Mouse (Mus musculus): ENCODE data around the gene Mei1.

Mei1 gene

GRCm38 (mm10) chr15:82158243-82159035, 88.6 kb downstream of the Mei1 start:
- no peak for TF ChIP-seq GATA4 (IDR thresholded peaks at IDR 0.05; ENCODE audit: insufficient replicate concordance, low read length)

DNA sequence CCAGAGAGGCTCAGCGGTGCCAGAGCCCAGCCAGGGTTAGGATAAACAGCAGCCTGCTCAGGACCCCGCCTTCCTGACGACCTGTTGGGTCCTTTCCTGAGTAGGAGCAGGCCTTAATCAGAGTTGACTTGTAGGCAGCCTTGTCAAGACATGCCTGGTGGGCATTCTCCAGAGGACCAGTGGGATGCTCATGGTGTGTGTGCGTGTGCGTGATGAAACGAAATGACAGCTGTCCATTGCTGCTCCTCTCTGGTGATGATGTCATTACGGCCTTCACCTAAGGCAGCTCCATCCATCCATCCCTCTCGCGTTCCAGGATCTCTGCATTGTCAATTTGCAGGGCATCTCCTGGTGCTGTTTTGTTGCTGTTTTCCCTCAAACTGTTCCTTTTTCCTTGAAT, 89.7 kb downstream of the Mei1 start:
- TF ChIP-seq GATA4 (IDR thresholded peaks at IDR 0.05; ENCODE audit: insufficient replicate concordance, low read length) = no peak

DNA sequence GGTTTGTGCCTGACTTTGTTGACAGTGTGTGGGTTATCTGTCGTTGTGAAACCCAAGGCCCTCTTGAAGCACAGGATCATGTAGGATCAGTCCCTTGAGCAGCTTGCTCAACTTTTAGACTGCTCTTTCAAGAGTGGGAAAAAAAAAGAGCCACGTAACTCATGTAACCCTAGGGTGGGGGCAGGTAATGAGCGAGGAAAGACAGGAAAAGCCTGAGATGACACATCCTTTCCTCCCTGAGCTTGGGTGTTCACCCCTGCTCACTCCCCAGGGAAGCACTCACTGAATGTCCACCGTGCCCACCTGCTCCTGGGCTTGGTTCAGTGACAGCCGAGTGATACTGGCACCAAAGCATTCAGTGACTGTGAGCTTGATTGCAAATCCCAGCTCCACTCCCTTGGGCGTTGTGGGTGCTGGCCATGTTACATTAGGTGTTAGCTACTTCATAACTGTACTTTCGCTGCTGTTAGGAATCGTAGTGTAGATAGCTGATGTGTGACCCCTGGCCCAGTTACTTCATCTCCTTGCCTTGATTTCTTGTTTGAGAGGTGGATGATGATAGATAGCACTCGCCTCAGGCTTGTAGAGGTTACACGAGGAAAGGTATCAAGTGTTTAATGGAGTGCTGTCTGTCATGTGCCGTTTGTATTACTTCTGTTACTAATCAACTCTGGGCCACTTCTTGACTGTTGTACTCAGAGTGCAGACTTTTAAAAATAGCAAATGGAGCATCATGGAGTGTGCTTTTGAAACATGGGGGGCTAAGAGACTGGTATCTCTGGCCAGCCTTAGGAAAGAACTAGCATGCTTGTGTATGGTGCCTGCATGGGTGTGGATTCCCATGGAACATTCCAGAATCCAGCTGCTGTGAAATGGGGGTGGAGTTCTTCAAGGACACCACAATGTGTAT, 91.2 kb downstream of the Mei1 start:
- no peak for TF ChIP-seq GATA4 (IDR thresholded peaks at IDR 0.05; ENCODE audit: insufficient replicate concordance, low read length)

DNA sequence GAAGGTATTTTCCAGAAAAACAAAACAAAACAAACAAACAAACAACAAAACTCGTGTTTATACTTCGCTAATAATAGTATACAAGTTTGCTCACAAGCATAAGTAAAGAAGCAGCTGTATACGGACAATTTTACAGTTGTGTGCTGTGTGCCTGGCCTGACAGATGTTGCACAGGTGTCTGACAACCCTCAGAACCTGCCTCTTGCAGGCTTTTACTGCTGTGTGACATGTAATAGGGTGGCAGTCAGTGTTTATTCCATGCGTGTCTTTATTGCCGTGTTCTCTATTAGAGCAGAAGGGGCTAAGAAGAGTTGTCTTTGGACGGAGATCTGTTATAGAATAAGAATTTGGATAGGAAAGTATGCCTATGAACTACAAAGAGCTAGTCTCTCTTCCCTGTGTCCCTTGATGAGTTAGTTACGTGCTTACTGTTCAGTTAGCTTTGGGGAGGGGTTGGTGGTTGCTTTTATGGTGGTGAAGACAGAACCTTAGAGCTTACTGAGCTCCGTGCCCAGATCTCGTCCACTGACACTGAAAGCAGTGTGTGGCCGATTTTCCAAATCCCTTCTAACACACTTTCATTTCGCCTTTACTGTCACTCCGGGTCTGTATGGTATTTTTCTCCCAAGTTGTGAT, 92.3 kb downstream of the Mei1 start:
- TF ChIP-seq GATA4 (IDR thresholded peaks at IDR 0.05; ENCODE audit: insufficient replicate concordance, low read length) = no peak

GRCm38 (mm10) chr15:82163356-82164060, 93.7 kb downstream of the Mei1 start:
- TF ChIP-seq GATA4 (IDR thresholded peaks at IDR 0.05; ENCODE audit: insufficient replicate concordance, low read length) = no peak

DNA sequence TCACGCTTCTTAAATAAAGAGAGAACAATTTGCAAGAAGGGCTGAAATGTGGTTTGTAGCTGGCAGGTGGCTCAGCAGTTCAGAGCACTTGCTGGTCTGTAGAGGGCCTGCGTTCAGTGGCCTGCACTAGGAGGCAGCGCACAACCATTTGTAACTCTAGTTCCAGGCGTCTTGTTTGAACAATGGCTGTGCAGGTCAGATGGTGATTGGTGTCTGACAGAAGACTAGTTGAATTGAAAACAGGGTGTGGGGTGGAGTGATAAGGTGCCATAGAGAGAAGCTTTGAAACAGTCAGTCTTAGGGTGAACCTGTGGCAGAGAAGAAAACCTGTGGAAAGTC, 94.2 kb downstream of the Mei1 start:
- no peak for TF ChIP-seq GATA4 (IDR thresholded peaks at IDR 0.05; ENCODE audit: insufficient replicate concordance, low read length)

GRCm38 (mm10) chr15:82164496-82164895, 94.7 kb downstream of the Mei1 start:
- no peak for TF ChIP-seq GATA4 (IDR thresholded peaks at IDR 0.05; ENCODE audit: insufficient replicate concordance, low read length)

DNA sequence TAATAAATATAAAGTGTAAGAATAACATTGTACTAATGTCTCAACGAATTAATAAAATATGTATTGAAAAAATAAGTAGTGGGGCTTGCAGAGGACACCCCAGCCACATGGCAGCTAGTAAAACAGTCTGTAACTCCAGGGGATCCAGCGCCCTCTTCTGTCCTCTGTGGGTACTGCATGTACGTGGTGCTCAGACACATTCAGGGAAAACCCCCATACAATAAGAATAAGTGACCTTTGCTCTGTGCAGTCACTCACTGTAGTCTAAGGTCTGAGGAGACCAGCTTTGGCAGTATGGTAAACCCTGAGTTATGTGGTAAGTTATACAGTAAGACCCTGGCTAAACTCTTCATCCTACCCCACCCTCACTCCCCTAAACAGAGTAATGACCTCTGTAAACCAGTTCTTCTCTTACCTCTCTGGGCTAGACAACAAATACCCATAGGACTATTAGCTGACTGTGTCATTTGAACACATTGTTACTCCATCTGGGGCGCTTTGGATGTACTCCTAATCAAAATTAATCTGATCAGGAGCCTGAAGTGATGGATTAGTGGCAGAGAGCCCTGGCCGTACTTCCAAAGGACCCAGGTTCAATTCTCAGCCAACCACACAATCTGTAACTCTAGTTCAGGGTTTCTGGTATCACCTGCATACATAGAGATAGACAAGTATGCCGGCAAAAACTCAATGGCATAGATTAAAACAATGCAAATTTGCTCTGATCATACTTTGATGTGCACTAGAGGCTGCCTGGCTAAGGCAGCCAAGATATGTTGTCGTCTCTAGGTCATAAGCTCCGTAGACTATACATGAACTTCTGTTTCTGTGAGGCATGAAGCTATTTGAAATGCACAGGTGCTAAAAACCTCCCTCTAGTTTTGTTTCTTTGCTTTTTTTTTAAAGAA, 95.8 kb downstream of the Mei1 start:
- no peak for TF ChIP-seq GATA4 (IDR thresholded peaks at IDR 0.05; ENCODE audit: insufficient replicate concordance, low read length)

DNA sequence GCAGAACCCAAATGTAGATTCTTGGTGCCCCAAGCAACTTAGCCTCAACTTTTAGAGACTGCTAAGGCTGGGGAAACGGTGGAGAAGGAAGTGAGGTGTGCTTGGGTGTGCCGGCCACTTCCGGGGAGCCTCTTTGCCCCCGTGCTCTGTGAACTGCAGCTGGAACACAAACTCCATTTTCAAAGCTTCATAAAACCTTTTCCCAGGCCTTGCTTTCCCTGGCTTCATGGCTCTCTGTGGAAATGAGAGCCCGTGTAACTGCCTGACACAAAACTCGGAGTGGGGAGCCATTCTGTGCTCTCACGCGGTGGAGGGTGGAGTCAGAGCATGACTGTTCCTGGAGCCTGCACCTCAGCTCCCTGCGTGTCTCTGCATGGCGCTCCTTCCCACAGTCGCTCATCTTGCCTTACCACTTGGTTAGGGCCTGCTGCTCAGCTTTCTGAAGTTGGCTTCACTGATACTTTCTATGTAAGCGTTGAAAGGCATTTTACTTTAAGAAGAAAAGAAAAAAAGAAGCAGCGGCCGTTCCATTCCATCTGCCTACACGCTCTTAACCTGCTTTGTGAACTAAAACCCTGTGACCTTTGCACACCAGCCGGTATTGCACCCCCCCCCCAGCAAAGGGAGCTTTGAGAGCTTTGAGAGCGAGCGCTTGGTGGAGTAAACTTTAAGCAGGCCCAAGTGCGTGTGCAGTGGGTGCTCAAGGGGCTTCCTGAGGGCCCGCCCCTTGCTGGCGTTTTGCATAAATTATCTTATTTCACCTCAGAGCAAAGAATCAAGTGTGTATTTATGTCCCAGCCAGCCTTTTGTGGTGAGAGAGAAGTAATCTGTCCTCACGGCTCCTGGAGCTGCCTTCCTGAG, 96.7 kb downstream of the Mei1 start:
- TF ChIP-seq GATA4 (IDR thresholded peaks at IDR 0.05; ENCODE audit: insufficient replicate concordance, low read length) = no peak

DNA sequence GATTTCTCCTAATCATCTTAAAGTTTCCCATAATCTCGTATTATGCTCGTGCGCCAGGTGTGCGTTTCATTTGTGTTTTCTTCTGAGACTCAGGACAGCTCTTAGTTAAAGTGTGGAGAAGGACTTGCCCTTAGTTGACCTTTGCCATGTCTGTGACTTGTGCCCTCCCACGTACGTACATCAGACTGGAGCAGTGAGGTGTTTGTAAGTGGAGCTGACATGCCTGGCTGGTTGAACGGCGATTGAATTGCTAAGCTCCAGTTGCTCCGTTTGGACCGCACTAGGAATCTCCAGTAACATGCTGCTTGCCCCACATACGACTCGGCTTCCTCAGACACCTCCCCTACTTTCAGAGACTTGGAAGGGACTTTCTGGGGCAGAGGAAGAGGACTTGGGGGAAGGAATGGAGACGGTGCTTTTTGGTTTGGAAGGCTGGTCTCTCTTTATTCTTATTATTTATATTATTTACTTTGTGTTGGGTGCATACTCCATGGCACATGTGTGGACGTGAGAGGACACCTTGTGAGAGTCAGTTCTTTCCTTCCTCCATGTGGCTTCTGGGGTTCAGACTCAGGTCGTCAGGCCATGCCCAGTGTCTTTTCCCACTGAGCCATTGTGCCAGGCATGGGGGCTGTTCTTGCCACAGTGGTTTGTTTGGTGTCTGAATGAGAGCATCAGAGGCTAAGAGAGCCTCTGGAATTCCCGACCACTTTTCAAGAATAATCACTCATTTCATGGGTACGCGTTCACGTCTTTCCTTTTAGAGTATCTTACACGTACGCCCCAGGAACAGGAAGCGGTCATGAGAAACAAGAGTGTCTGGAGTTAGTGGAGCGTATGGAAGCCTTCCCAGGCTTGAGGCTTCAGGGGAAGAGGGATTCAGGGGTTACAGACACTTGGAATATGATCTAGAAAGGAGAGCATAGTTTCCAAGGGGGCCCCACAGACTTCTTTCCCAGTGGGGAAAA, 97.7 kb downstream of the Mei1 start:
- TF ChIP-seq GATA4 (IDR thresholded peaks at IDR 0.05; ENCODE audit: insufficient replicate concordance, low read length) = no peak

- TF ChIP-seq GATA4 (IDR thresholded peaks at IDR 0.05; ENCODE audit: insufficient replicate concordance, low read length) = no peak
Measured at GRCm38 (mm10) chr15:82169671-82170070, 99.9 kb downstream of the Mei1 start.
